Mouse (Mus musculus): ENCODE measurements at regions not wholly inside any gene's neighbourhood (a gene's known extent, or its start where the extent isn't known, plus 50 kb on each side); places are given as distances from the start of the nearest gene placed in this dataset.

DNA sequence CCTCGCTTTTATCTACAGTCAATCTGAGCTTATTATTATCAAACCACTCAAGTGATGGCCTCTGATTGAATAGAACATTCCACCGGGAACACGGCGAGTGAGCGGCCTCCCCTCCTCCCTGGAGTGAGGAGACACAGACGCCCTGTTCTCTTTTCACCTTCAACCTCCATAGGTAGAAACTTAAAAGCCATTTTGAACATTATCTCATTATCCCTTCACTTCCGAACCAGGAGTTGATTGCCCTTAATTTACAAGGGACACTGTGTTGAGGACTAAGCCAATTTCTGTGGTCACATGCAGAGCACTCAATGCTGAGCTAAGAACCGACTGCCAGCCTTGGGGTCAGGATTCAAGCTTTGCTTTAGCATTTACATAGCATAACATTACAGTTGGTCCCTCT lies 93.1 kb upstream of the Id4 start:
- no peak for TF ChIP-seq CTCF (IDR thresholded peaks at IDR 0.05; ENCODE audit: insufficient read depth, low read depth, low read length)
- no peak for TF ChIP-seq POLR2A (IDR thresholded peaks at IDR 0.05; ENCODE audit: insufficient read depth, low read depth, low read length)

Measured in olfactory bulb, adult 2 months (tissue).